Mouse (Mus musculus) A20 (cell line): ENCODE results near the gene Lzic.
A peak's percentile ranks its signal among the peaks of the same experiment; 100 is the strongest.

ENCODE experiments used
- DNase-seq: peaks from one replicate; pipeline ENCODE4 v3.0.0-alpha.2; 2011; ENCODE audit warnings: low read depth, low spot score

The Lzic gene

DNA sequence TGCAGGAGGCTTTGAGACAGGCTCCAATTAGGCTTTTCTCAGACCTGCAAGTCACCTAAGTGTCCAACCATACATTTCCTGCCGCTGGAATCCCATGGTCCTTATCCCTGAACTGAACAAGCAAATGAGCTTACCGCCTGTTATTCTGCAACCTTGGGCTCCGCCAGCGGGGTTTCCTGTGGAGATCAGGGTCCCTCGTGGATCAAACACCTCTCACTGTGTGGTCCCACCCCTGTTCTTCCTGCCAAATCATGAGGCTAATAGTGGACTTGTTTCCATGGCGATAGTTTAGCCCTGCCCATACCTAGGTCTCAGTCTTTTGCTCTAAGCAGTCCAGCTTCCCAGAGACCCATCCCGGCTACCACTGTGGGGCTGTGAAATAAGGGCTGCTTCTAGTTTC, 41.3 kb downstream of the Lzic start:
- no peak for DNase-seq

DNA sequence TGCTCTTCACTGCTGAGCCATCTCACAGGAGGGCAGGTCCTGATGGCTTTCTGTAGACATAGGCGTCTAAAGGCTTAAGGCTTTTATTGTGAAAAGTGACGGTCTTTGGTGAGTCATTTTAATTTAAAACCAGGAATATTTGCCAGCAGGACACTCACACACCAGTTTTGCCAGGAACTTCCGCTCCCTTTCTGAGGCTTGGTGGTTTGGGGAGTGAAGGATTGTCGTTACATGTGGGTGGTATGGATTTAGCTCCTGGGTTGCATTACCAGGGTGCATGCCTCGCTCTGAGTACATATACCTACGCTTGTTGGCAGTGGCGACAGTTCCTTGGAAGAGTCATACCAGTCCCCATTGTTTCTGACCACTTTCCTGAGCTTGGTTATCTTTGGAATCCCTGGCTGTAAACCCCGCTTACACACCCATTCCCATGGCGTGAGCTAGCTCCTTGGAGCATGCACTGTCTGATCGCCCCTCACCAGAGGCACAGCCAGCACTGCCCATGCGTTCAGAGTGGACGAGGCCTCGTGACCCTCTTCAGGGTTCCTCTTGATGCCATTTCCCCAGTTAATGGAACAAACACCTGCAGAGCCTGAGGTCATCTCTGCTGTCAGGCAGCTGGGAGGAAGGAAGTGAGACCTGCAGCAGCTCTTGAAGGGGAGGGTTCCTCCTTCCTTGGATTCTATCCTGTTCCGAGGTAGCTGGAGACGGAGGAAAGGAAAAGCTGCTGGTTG, 42.8 kb downstream of the Lzic start:
- no peak for DNase-seq

- DNase-seq: no peak
Measured at GRCm38 (mm10) chr4:149529691-149530090, 44.7 kb downstream of the Lzic start.

GRCm38 (mm10) chr4:149539441-149539840, 54.4 kb downstream of the Lzic start:
- no peak for DNase-seq

DNA sequence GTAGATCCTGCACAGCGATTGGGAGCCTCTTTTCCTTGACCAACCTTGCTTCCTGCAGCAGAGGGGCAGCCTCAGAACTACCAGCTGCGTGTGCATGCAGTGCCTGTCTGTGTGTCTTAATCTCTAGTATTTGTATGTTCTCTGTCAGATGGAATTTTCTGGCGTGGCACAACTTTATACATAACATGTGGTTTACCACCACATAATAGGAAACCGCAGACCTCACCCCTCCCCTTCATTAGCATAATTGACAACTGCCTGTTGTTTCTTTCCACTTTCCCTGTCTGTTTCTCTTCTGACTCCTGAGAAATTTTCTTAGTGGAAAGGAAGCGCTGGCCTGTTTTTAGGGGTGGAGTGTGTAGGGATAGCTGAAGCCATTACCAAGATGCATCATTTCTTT, 56.9 kb downstream of the Lzic start:
- DNase-seq: no peak

GRCm38 (mm10) chr4:149542431-149542830, 57.4 kb downstream of the Lzic start:
- DNase-seq: no peak

GRCm38 (mm10) chr4:149542927-149543553, 58.0 kb downstream of the Lzic start:
- peak; percentile 79 for DNase-seq

DNA sequence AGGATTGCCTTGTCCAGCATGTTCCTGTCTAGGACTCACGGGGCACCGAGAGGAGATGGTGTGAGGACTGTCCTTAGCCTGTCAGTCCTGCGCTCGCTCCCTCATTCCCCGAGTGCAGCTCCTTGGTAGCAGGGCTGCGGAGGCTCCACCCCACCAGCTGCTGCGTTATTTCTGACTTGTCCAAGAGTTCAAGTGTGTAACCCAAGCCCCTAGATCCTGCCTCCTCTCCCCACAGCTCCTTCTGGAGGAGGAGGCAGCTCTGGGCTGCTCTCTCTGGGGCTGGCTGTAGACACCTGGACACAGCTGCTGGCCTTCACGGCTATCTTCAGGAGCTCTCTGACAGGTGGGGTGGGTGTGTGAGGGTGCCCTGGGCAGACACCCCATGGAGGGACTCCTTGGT, 59.9 kb downstream of the Lzic start:
- DNase-seq: no peak
